Mouse (Mus musculus) ES-E14 (cell line): Measurements from ENCODE around the gene Gng7.

ENCODE experiments used
- HCFC1 ChIP-seq: IDR thresholded peaks from 2 replicates; pipeline ENCODE4 v1.6.1; 2012; ENCODE audit warnings: low read length, inconsistent platforms, borderline replicate concordance; ENCODE audit not compliant: insufficient read depth
- ZC3H11A ChIP-seq: IDR thresholded peaks from 2 replicates; pipeline ENCODE4 v1.6.1; 2012; ENCODE audit warnings: low read depth, mild to moderate bottlenecking, inconsistent platforms, low read length, borderline replicate concordance
- ZNF384 ChIP-seq: IDR thresholded peaks from 2 replicates; pipeline ENCODE4 v1.6.1; 2012; ENCODE audit warnings: low read depth, low read length, inconsistent platforms

DNA sequence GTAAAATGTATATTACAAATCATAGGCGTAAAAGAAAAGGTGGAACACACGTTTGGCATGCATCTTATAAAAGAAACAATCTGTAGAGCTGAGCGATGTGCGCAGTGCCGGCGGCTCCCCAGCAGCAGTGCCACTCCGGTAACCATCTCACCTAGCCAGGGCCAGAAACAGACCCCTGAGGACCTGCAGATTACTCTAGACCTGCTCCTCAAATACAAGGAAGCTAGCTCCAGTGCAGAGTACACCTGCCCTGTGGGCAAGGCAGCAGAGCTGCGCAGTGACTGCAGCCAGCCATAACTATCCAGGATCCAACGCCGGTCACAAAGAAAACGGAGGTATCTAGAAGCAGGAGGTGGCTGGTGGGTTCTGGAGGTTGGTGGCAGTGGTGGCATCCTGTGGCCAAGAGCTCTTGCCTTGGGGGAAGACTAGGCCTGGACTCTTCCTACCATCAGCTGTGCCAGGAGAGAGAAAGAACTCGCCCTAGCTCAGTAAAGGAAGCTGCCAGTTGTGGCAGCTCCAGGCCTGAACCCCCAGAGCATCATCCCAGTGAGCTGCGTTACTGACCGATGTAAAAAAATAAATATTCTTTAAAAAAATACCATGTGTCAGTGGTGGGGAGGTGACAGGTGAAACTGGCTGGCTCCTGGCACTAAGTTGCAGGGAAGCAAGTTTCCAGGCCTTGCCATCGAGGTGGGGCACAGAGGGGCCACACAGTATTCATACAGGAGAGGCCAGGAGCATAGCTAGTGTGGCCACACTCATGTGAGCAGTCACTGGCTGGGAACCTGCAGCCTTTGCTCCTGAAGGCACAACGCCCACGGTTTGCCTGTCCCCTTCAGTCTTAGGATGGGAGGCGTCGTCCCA is 113.1 kb downstream of the Gng7 start:
- TF ChIP-seq HCFC1 (no peak), ZNF384 (no peak), ZC3H11A (no peak)
